Mouse (Mus musculus) layer of hippocampus, adult 18-20 months (tissue): ENCODE results near the gene Satb1. TPM values are rescaled to one million over a fixed set of nuclear protein-coding genes. Genes with fewer than 3 reads are reported as not detected.

Experiments
- DNase-seq, 2 experiments: peaks; one replicate each; pipeline ENCODE4 v3.0.0; 2022; ENCODE audit warnings: low spot score in 2 of 2
- long read RNA-seq: library from polyadenylated mRNA; stranded (forward); transcript quantifications from one replicate; pipeline ENCODE4 v2.0.0, GENCODE M21; 2021
- total RNA-seq, 2 experiments: library from RNA; stranded (reverse); gene quantifications; 2 replicates each; pipeline ENCODE4 v1.2.3; 2021

The Satb1 gene
- total RNA-seq: 10 to 100 TPM; 67.6 to 74.5 TPM
- long read RNA-seq, full-length matches to known transcripts: 23 of 33 reads
- long read RNA-seq, partial matches to known transcripts: 4 of 33 reads
- long read RNA-seq, other reads (novel, unspliced or antisense): 6 of 33 reads

GRCm38 (mm10) chr17:51832900-51833577, at the start of gene Satb1:
Gene Satb1 (minus strand): TSS chr17:51833290.
- no peak for DNase-seq

- no peak for DNase-seq
These were observed 49.5 kb upstream of the Satb1 start for GRCm38 (mm10) chr17:51882566-51882965.

GRCm38 (mm10) chr17:51880895-51881622, 48.0 kb upstream of the Satb1 start:
- DNase-seq: no peak

GRCm38 (mm10) chr17:51880221-51880620, 47.1 kb upstream of the Satb1 start:
- no peak for DNase-seq

GRCm38 (mm10) chr17:51879736-51880135, 46.6 kb upstream of the Satb1 start:
- DNase-seq: no peak

GRCm38 (mm10) chr17:51879171-51879570, 46.1 kb upstream of the Satb1 start:
- DNase-seq: no peak

GRCm38 (mm10) chr17:51876471-51876870, 43.4 kb upstream of the Satb1 start:
- no peak for DNase-seq

- no peak for DNase-seq
These were observed 24.5 kb upstream of the Satb1 start for GRCm38 (mm10) chr17:51857616-51858015.

GRCm38 (mm10) chr17:51856332-51856731, 23.2 kb upstream of the Satb1 start:
- no peak for DNase-seq

- no peak for DNase-seq
These were observed 22.2 kb upstream of the Satb1 start for GRCm38 (mm10) chr17:51855261-51855660.

- no peak for DNase-seq
These were observed 20.9 kb upstream of the Satb1 start for GRCm38 (mm10) chr17:51853952-51854351.

- DNase-seq: no peak
These were observed 7.5 kb upstream of the Satb1 start for GRCm38 (mm10) chr17:51840596-51840995.

- DNase-seq: no peak
These were observed 6.4 kb upstream of the Satb1 start for GRCm38 (mm10) chr17:51839484-51839883.

GRCm38 (mm10) chr17:51836901-51837300, 3.8 kb upstream of the Satb1 start:
- DNase-seq: no peak

GRCm38 (mm10) chr17:51836243-51836642, 3.2 kb upstream of the Satb1 start:
- no peak for DNase-seq

- DNase-seq: no peak
These were observed 680 bp upstream of the Satb1 start for GRCm38 (mm10) chr17:51833578-51834361.

GRCm38 (mm10) chr17:51832421-51832875, 642 bp downstream of the Satb1 start:
- DNase-seq: no peak

- no peak for DNase-seq
These were observed 1.2 kb downstream of the Satb1 start for GRCm38 (mm10) chr17:51831702-51832420.

GRCm38 (mm10) chr17:51831121-51831701, 1.9 kb downstream of the Satb1 start:
- no peak for DNase-seq

GRCm38 (mm10) chr17:51829436-51829835, 3.7 kb downstream of the Satb1 start:
- DNase-seq: no peak
